In genomic region chr1:155537005-155537642, GRCm38 (mm10) we compare ENCODE assay signal across 8 mouse cellular contexts. TPM values are rescaled to one million over a fixed set of nuclear protein-coding genes. Genes with fewer than 3 reads are reported as not detected.
DNase-seq lines count a peak whose midpoint lies in the region; TF ChIP-seq lines count a peak whose summit lies in the region.

No protein-coding gene starts in this region.

- no peak for TF ChIP-seq CTCF in thymus, adult 2 months (IDR thresholded peaks at IDR 0.05; ENCODE audit: borderline replicate concordance, control insufficient read depth, extremely low read depth, insufficient read depth, low read length, poor library complexity)

- no peak overlapping the region for H3K4me3 ChIP-seq in thymus, adult 2 months (ENCODE audit: control insufficient read depth, insufficient read depth, low read length)

- H3K36me3 ChIP-seq in thymus, adult 2 months (ENCODE audit: control insufficient read depth, insufficient read depth, low read length), result no peaks in the 10 kb centered on the region

- DNase-seq in gastrocnemius, postnatal 10 days, result peak; percentile 49
- no peak for DNase-seq in gastrocnemius, postnatal 36 days
- DNase-seq in thymus, adult 2 months, result peak; percentile 56
- DNase-seq in thymus, postnatal 36 days, result no peak
- peak; percentile 20 for DNase-seq in cerebellum, adult 9-11 months
- peak; percentile 41 to 73 for DNase-seq in heart, postnatal 14 days
- peak; percentile 71 for DNase-seq in lung, postnatal 14 days
- peak; percentile 58 for DNase-seq in thymus, postnatal 14 days

- TF ChIP-seq POLR2A in thymus, adult 2 months (IDR thresholded peaks at IDR 0.05; ENCODE audit: control insufficient read depth, extremely low read depth, insufficient read depth, low read length, poor library complexity), result no peak

- H3K27me3 ChIP-seq in thymus, adult 2 months (ENCODE audit: control insufficient read depth, insufficient read depth, low read length), result no peaks in the 10 kb centered on the region

- no peak overlapping the region for H3K27ac ChIP-seq in thymus, adult 2 months (ENCODE audit: control insufficient read depth, insufficient read depth, low read length)

- H3K4me1 ChIP-seq in thymus, adult 2 months (replicated peaks; ENCODE audit: control insufficient read depth, insufficient read depth, low read length), result no peaks in the 10 kb centered on the region

- intact Hi-C loops in gastrocnemius, postnatal 36 days (cut with DNase I), result loop anchor here (1.0 kb wide), 1 partner anchor 244 kb away; no protein-coding TSS in a partner anchor
- intact Hi-C loops in heart, postnatal 14 days (cut with DNase I), result loop anchor here (1.0 to 10.0 kb wide), 2 partner anchors 244 to 512 kb away; no protein-coding TSS in a partner anchor

- WGBS in thymus, adult 2 months, result 7% methylated on average over 2 of the region's 2 CpGs

RNA-seq across cellular contexts. Expression of gene Acbd6, which starts 20.8 kb away (rescaled TPM):
- 10 to 100 TPM; 56.2 to 59.8 TPM for total RNA-seq in gastrocnemius, postnatal 10 days (2021)
- 10 to 100 TPM; 47.6 to 54.0 TPM for total RNA-seq in gastrocnemius, postnatal 36 days (2021)
- 164 and 317 TPM in 2 replicates for polyA plus RNA-seq in thymus, adult 2 months (2012; rRNA removed)
- 10 to 100 TPM; 46.4 to 50.3 TPM for total RNA-seq in heart, postnatal 14 days (2021)

Comparison
In these comparisons a context has a peak if more than half of its experiments do, and no peak if none do; other contexts are left out.
1. DNase-seq: peak in gastrocnemius, postnatal 10 days (single experiment), thymus, adult 2 months (single experiment), cerebellum, adult 9-11 months (single experiment), heart, postnatal 14 days (2 of 2), lung, postnatal 14 days (single experiment) and thymus, postnatal 14 days (single experiment); none in gastrocnemius, postnatal 36 days (0 of 2) and thymus, postnatal 36 days (0 of 2).